Mouse (Mus musculus) stomach, postnatal 0 days (tissue): ENCODE measurements around the gene Col5a1. TPM values are rescaled to one million over a fixed set of nuclear protein-coding genes. Genes with fewer than 3 reads are reported as not detected.

Experiments used
- ATAC-seq: fragments of 200-750 bp; cut with Nextera tagmentation; 2 replicates; pipeline ENCODE4 v1.8.0; 2017; ENCODE audit not compliant: low FRiP score, low TSS enrichment
- DNase-seq: peaks from one replicate; pipeline ENCODE4 v3.0.0-alpha.2; 2016; ENCODE audit warnings: low spot score
- H3K27ac ChIP-seq: fragments of 300-500 bp; sonication (generic); replicated peaks from 2 replicates; pipeline ENCODE4 v1.5.1; 2014; ENCODE audit warnings: mild to moderate bottlenecking, control low read depth
- H3K27me3 ChIP-seq: fragments of 300-500 bp; sonication (generic); 2 replicates; pipeline ENCODE4 v1.6.1; 2014; ENCODE audit warnings: low read length; ENCODE audit not compliant: control insufficient read depth, insufficient read depth
- H3K36me3 ChIP-seq: fragments of 300-500 bp; sonication (generic); 2 replicates; pipeline ENCODE4 v1.6.1; 2014; ENCODE audit warnings: low read length, mixed read lengths; ENCODE audit not compliant: control insufficient read depth, insufficient read depth
- H3K4me1 ChIP-seq: fragments of 300-500 bp; sonication (generic); replicated peaks from 2 replicates; pipeline ENCODE4 v1.6.1; 2014; ENCODE audit warnings: antibody characterized with exemption; ENCODE audit not compliant: control insufficient read depth, insufficient read depth
- H3K4me2 ChIP-seq: fragments of 300-500 bp; sonication (generic); replicated peaks from 2 replicates; pipeline ENCODE4 v1.6.1; 2014; ENCODE audit warnings: low read depth, mild to moderate bottlenecking, control low read depth, moderate library complexity
- H3K4me3 ChIP-seq: fragments of 300-500 bp; sonication (generic); 2 replicates; pipeline ENCODE4 v1.5.1; 2014; ENCODE audit warnings: low read depth, low read length, control low read depth
- H3K9ac ChIP-seq: fragments of 300-500 bp; sonication (generic); 2 replicates; pipeline ENCODE4 v1.6.1; 2014; ENCODE audit warnings: mild to moderate bottlenecking, low read length, control low read depth, mixed read lengths
- H3K9me3 ChIP-seq: fragments of 300-500 bp; sonication (generic); 2 replicates; pipeline ENCODE4 v1.6.1; 2016; ENCODE audit warnings: low read length; ENCODE audit not compliant: control insufficient read depth
- CTCF ChIP-seq: IDR thresholded peaks from 2 replicates; pipeline ENCODE4 v1.5.1; 2016; ENCODE audit warnings: antibody characterized with exemption, low read depth, mild to moderate bottlenecking, moderate library complexity
- EP300 ChIP-seq: optimal IDR thresholded peaks from 2 replicates; pipeline ENCODE3; 2016; ENCODE audit warnings: antibody characterized with exemption
- WGBS: fragments of 180-500 bp; shearing (Covaris S2); extraction: QIAGEN DNeasy Blood & Tissue Kit; methylation state at CpG from one replicate; pipeline ENCODE4 v1.1.7; 2014; 5-methylcytosine and 5-hydroxymethylcytosine counted together
- polyA plus RNA-seq: library from polyadenylated mRNA; unstranded; fragments of >200 nt; fragmentation: Nextera tagmentation; extraction: Ambion mirVana; gene quantifications from 2 replicates; pipeline ENCODE4 v1.2.1, GENCODE M21; 2015

The Col5a1 gene
- polyA plus RNA-seq, 1 experiment from 2014 or later = 69.2 TPM

- H3K4me1 ChIP-seq = no peaks in the 10 kb centered on the region; the same call in 1 of the 2 replicates
- 62% methylated on average over 3 of the region's 3 CpGs for WGBS
- H3K9me3 ChIP-seq = no peaks in the 10 kb centered on the region
- ATAC-seq = no peak
- DNase-seq = no peak
- no peak overlapping the region for H3K4me3 ChIP-seq
- no peak overlapping the region for H3K27ac ChIP-seq
- TF ChIP-seq EP300 (no peak), CTCF (no peak)
- H3K27me3 ChIP-seq = no peaks in the 10 kb centered on the region
- no peak overlapping the region for H3K4me2 ChIP-seq
- peaks cover 7% of the 10 kb centered on the region for H3K36me3 ChIP-seq
- no peak overlapping the region for H3K9ac ChIP-seq
Measured at GRCm38 (mm10) chr2:27962406-27962805, 76.2 kb downstream of the Col5a1 start.

DNA sequence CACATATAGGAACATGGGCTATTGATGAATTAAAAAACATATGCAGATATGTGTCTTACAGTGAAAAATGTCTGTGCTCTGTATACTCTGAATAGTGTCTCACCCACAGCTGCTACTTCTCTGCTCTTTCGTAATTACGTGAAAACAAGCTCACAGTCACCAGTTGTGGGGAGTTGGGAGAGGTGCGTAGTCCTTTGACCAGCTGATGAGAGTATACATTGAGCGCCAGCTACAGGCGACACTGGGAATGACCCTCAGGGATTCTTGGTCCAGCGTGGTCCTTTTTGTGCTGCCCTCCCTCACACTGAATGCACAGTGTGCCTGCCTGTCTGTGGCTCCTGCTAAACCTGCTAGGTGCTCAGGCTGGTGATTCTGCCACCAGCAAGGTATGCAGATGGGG is 82.9 kb downstream of the Col5a1 start:
- H3K4me2 ChIP-seq = no peak overlapping the region
- DNase-seq (peak; percentile 67), ATAC-seq (no peak)
- no peaks in the 10 kb centered on the region for H3K4me1 ChIP-seq
- H3K4me3 ChIP-seq = no peak overlapping the region
- peaks cover 3% of the 10 kb centered on the region for H3K36me3 ChIP-seq
- no peak overlapping the region for H3K9ac ChIP-seq
- WGBS = 20% methylated on average over 6 of the region's 6 CpGs
- TF ChIP-seq EP300 = no peak
- peak; percentile 87 for TF ChIP-seq CTCF
- no peak overlapping the region for H3K27ac ChIP-seq
- no peaks in the 10 kb centered on the region for H3K27me3 ChIP-seq
- no peaks in the 10 kb centered on the region for H3K9me3 ChIP-seq

DNA sequence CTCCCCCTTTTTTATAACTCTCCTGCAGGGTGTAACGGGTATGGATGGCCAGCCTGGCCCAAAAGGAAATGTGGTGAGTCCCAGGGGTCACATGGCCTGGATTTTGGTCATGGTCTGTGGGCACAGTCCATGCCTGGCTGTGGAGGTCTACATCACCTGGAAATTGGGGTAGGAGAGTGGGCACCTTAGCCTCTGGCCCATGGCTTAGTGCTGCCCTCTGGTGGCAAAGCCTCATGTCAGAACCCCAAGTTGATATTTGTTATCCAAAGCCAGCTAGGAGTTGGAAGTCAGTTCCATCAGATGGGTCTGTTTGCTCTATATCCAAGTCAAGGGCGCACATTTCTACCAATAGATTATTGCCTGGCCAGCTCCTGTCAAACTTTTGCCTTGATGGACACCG is 87.6 kb downstream of the Col5a1 start:
- DNase-seq (peak; percentile 60), ATAC-seq (no peak)
- Histone ChIP-seq H3K27ac (no peak overlapping the region), H3K27me3 (no peaks in the 10 kb centered on the region), H3K4me2 (no peak overlapping the region), H3K4me1 (no peaks in the 10 kb centered on the region), H3K36me3 (peaks cover 11% of the 10 kb centered on the region), H3K9ac (no peak overlapping the region), H3K9me3 (no peaks in the 10 kb centered on the region), H3K4me3 (no peak overlapping the region)
- WGBS = 49% methylated on average over 3 of the region's 3 CpGs
- TF ChIP-seq EP300 (no peak), CTCF (peak; percentile 88)

DNA sequence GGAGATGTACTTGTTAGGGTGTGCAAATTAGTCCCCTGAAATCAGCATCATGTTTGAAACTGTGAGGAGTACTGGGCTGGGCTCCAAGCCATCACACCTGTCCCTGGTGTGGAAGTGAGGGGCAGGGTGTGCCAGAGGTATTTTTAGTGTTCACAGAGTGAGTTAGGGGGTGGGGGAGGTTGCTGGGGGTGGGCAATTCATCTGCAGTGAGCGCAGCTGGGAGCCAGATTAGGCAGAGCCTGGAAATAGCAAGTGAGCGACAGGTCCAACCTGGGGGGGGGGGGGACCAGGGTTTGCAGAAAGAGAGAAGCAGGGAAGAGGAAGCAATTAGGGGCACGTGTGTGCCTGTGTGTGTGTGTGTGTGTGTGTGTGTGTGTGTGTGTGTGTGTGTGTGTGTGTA is 89.6 kb downstream of the Col5a1 start:
- Histone ChIP-seq H3K27ac (no peak overlapping the region), H3K4me1 (no peaks in the 10 kb centered on the region; the same call in 1 of the 2 replicates), H3K36me3 (peaks cover 14% of the 10 kb centered on the region), H3K4me3 (no peak overlapping the region), H3K9ac (no peak overlapping the region), H3K27me3 (no peaks in the 10 kb centered on the region), H3K4me2 (no peak overlapping the region), H3K9me3 (no peaks in the 10 kb centered on the region)
- 57% methylated on average over 3 of the region's 3 CpGs for WGBS
- TF ChIP-seq EP300 = no peak
- no peak for TF ChIP-seq CTCF
- ATAC-seq (no peak), DNase-seq (no peak)

GRCm38 (mm10) chr2:27976512-27976911 is 90.3 kb downstream of the Col5a1 start:
- ATAC-seq (no peak), DNase-seq (no peak)
- 65% methylated on average over 4 of the region's 4 CpGs for WGBS
- H3K4me3 ChIP-seq = no peak overlapping the region
- H3K27ac ChIP-seq = no peak overlapping the region
- H3K4me1 ChIP-seq = peaks cover 4% of the 10 kb centered on the region; the same call in 1 of the 2 replicates
- no peaks in the 10 kb centered on the region for H3K9me3 ChIP-seq
- no peak overlapping the region for H3K4me2 ChIP-seq
- H3K27me3 ChIP-seq = no peaks in the 10 kb centered on the region
- no peak overlapping the region for H3K9ac ChIP-seq
- TF ChIP-seq EP300 = no peak
- peaks cover 14% of the 10 kb centered on the region for H3K36me3 ChIP-seq

DNA sequence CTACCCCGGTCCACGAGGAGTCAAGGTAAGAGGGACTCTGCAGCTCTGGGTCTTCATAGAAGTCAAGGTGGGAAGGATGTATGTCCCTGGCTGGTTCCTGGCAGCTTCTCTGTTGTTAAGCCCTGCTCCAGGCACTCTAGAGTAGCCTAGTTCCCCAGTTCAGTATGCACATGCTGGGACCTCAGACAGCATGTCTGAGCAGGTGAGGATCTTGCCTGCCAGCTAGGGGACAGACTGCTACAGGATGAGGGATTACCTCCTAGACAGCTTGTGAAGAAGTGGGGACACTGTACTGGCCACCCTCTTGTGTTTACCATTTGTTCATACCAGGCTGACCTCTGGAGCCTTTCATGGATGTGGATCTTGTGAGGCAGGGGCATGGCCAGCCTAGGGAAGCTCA is 94.8 kb downstream of the Col5a1 start:
- Histone ChIP-seq H3K4me1 (peaks cover 4% of the 10 kb centered on the region; the same call in 1 of the 2 replicates), H3K4me3 (no peak overlapping the region), H3K4me2 (no peak overlapping the region), H3K9me3 (no peaks in the 10 kb centered on the region), H3K27me3 (no peaks in the 10 kb centered on the region), H3K9ac (no peak overlapping the region), H3K27ac (no peak overlapping the region; the same call in 1 of the 2 replicates), H3K36me3 (peaks cover 6% of the 10 kb centered on the region)
- WGBS = 76% methylated on average over 2 of the region's 2 CpGs
- DNase-seq = no peak
- no peak for TF ChIP-seq CTCF
- TF ChIP-seq EP300 = no peak
- no peak for ATAC-seq
